Mouse (Mus musculus) midbrain, embryonic 16.5 days (tissue): ENCODE measurements around the gene Pced1b. TPM values are rescaled to one million over a fixed set of nuclear protein-coding genes. Genes with fewer than 3 reads are reported as not detected.

ENCODE experiments used
- ATAC-seq: fragments of 200-750 bp; cut with Nextera tagmentation; 2 replicates; pipeline ENCODE4 v1.8.0; 2017; ENCODE audit warnings: moderate TSS enrichment
- H3K27ac ChIP-seq: fragments of 300-500 bp; sonication (generic); 2 replicates; pipeline ENCODE4 v1.5.1; 2014; ENCODE audit warnings: mild to moderate bottlenecking, low read length, mixed read lengths
- H3K27me3 ChIP-seq: fragments of 300-500 bp; sonication (generic); 2 replicates; pipeline ENCODE4 v1.6.1; 2014; ENCODE audit warnings: low read depth, low read length, mixed read lengths; ENCODE audit not compliant: control insufficient read depth, insufficient read depth
- H3K36me3 ChIP-seq: fragments of 300-500 bp; sonication (generic); 2 replicates; pipeline ENCODE4 v1.6.1; 2014; ENCODE audit warnings: mild to moderate bottlenecking, low read length, moderate library complexity, mixed read lengths; ENCODE audit not compliant: control insufficient read depth, insufficient read depth
- H3K4me1 ChIP-seq: fragments of 300-500 bp; sonication (generic); 2 replicates; pipeline ENCODE4 v1.6.1; 2014; ENCODE audit warnings: mild to moderate bottlenecking, low read length, mixed read lengths; ENCODE audit not compliant: control insufficient read depth, insufficient read depth
- H3K4me2 ChIP-seq: fragments of 300-500 bp; sonication (generic); 2 replicates; pipeline ENCODE4 v1.6.1; 2014; ENCODE audit warnings: mild to moderate bottlenecking, low read length, mixed read lengths
- H3K4me3 ChIP-seq: fragments of 300-500 bp; sonication (generic); 2 replicates; pipeline ENCODE4 v1.5.1; 2014; ENCODE audit warnings: low read depth, mild to moderate bottlenecking, low read length, moderate library complexity, mixed read lengths
- H3K9ac ChIP-seq: fragments of 300-500 bp; sonication (generic); 2 replicates; pipeline ENCODE4 v1.6.1; 2014; ENCODE audit warnings: low read depth, low read length, mixed read lengths
- H3K9me3 ChIP-seq: fragments of 300-500 bp; sonication (generic); replicated peaks from 2 replicates; pipeline ENCODE4 v1.6.1; 2014; ENCODE audit warnings: mild to moderate bottlenecking, low read length, mixed read lengths; ENCODE audit not compliant: control insufficient read depth, poor library complexity, severe bottlenecking
- WGBS: fragments of 180-500 bp; shearing (Covaris S2); extraction: QIAGEN DNeasy Blood & Tissue Kit; methylation state at CpG from one replicate; pipeline ENCODE4 v1.1.7; 2014; 5-methylcytosine and 5-hydroxymethylcytosine counted together
- polyA plus RNA-seq: library from polyadenylated mRNA; unstranded; fragments of >200 nt; fragmentation: Nextera tagmentation; extraction: Ambion mirVana; gene quantifications from 2 replicates; pipeline ENCODE4 v1.2.1, GENCODE M21; 2015

Gene Pced1b
- polyA plus RNA-seq, 1 experiment from 2014 or later, result 7.5 TPM

- Histone ChIP-seq H3K9me3 (no peaks in the 10 kb centered on the region), H3K9ac (no peak overlapping the region), H3K4me2 (no peak overlapping the region), H3K27ac (no peak overlapping the region), H3K36me3 (no peaks in the 10 kb centered on the region), H3K4me3 (no peak overlapping the region), H3K4me1 (no peaks in the 10 kb centered on the region), H3K27me3 (no peaks in the 10 kb centered on the region)
- no peak for ATAC-seq
- 94% methylated on average over 6 of the region's 6 CpGs for whole genome bisulfite sequencing
Observed at GRCm38 (mm10) chr15:97400866-97401265, 154.0 kb downstream of the Pced1b start.

DNA sequence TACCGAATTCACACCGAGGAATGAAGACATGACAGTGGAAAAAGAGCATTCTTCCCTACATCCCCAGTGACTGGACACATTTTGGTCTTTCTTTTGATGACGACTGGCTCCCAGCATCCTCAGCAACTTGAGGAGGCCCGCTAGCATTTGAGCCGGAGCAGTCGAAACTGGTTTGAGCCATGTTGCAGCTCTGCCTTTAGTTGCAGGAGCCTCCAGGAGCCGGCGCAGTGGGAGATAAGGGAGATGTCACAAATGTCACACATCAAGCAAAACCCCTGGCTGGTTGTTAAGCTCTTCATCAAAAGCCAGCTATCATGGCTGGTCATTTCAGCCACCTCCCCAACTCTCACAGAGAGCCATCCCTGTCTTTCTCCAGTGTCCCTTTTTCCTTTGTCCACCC is 157.6 kb downstream of the Pced1b start:
- no peak overlapping the region for H3K9ac ChIP-seq
- H3K27ac ChIP-seq, result no peak overlapping the region
- H3K4me1 ChIP-seq, result no peaks in the 10 kb centered on the region
- H3K36me3 ChIP-seq, result no peaks in the 10 kb centered on the region
- WGBS, result 85% methylated on average over 8 of the region's 8 CpGs
- no peaks in the 10 kb centered on the region for H3K9me3 ChIP-seq
- H3K4me2 ChIP-seq, result no peak overlapping the region
- no peaks in the 10 kb centered on the region for H3K27me3 ChIP-seq
- no peak overlapping the region for H3K4me3 ChIP-seq
- ATAC-seq, result no peak

DNA sequence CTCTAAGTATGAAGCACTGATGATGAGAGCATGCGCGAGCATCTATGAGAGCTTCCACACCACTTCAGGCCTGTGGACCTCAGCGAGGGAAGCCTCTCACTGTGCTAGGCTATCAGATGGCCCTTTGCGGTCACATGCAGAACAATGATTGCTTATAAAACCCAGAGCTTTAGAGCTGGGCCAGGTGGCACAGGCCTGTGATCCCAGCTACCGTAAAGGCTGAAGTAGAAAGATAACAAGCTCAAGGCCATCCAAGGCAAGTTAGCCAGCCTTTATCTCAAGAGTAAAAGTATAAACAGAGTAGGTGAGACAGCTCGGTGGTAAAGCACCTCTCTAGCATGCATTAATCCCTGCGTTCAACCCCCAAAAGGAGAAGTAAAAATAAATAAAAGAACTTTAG is 158.1 kb downstream of the Pced1b start:
- Histone ChIP-seq H3K36me3 (no peaks in the 10 kb centered on the region), H3K9ac (no peak overlapping the region), H3K4me3 (no peak overlapping the region), H3K9me3 (no peaks in the 10 kb centered on the region), H3K27me3 (no peaks in the 10 kb centered on the region), H3K27ac (no peak overlapping the region), H3K4me1 (no peaks in the 10 kb centered on the region), H3K4me2 (no peak overlapping the region)
- WGBS, result 93% methylated on average over 7 of the region's 7 CpGs
- no peak for ATAC-seq

GRCm38 (mm10) chr15:97406105-97406504 is 159.2 kb downstream of the Pced1b start:
- H3K4me2 ChIP-seq, result no peak overlapping the region
- no peak for ATAC-seq
- 84% methylated on average over 6 of the region's 6 CpGs for WGBS
- no peaks in the 10 kb centered on the region for H3K4me1 ChIP-seq
- no peaks in the 10 kb centered on the region for H3K36me3 ChIP-seq
- H3K27me3 ChIP-seq, result no peaks in the 10 kb centered on the region
- no peak overlapping the region for H3K27ac ChIP-seq
- no peak overlapping the region for H3K9ac ChIP-seq
- H3K9me3 ChIP-seq, result no peaks in the 10 kb centered on the region
- H3K4me3 ChIP-seq, result no peak overlapping the region

DNA sequence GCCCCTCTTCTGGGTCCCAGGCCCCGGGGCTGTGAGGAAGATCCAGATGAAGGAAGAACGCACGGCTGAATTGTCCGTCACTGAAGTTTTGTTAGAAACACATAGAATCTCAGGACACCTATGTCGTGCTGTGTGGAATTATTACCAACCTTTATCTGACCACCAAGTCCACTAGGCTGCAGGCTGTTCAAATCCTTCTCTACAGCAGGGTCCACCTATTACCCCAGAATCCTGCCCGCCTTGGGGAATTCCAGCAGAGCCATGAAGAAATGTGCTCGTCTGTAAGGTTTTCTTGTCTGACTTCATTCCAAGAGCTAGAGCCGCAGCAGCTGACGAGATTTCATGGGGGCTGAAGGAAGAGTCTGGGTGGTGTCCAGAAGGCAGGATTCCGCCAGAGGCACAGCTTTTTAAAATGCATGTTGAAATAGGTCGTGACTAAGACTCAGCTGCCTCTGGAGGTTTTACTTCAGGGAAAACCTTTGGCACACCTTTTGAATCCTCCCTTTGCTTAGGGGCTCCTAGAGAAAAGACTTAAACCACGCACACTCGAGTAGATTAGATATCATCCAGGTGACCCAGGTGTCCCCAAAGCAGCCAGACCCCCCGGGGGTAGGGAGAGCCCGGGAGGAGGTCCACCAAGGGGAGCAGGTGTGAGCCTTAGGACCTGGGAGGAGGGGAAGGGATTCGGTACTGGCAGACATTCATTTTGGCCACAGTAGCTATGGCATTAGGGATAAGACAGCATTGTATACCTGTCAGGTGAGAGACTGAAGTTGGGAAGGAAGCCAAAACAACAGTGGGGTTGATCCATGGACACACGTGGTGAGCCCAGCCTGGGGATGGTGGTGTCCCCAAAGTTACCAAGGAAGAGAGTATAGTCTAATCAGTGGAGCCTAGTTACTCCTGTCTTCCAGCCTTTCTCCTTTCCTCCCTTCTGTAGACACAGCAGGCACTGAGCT is 160.9 kb downstream of the Pced1b start:
- H3K4me1 ChIP-seq, result no peaks in the 10 kb centered on the region
- no peak overlapping the region for H3K4me2 ChIP-seq
- H3K9me3 ChIP-seq, result peaks cover under 1% of the 10 kb centered on the region; the same call in 1 of the 2 replicates
- no peak overlapping the region for H3K27ac ChIP-seq
- H3K36me3 ChIP-seq, result no peaks in the 10 kb centered on the region
- H3K27me3 ChIP-seq, result no peaks in the 10 kb centered on the region
- H3K9ac ChIP-seq, result no peak overlapping the region
- 66% methylated on average over 17 of the region's 17 CpGs for WGBS
- no peak overlapping the region for H3K4me3 ChIP-seq
- no peak for ATAC-seq

DNA sequence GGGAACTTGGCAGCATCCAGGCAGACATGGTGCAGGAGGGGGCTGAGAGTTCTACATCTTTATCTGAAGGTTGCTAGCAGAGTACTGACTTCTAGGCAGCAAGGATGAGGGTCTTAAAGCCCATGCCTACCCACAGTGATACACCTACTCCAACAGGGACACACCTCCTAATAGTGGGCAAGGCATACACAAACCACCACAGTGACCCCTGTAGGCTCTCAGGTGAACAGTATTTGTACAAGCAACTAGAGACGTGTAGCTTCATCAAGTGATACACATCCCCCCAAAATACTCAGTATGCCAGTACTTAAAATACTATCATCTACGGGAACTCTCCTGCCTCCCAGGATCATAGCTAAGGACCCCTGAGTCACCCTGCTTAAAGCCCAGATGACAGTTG is 164.2 kb downstream of the Pced1b start:
- H3K9me3 ChIP-seq, result peaks cover 4% of the 10 kb centered on the region; the same call in 1 of the 2 replicates
- no peaks in the 10 kb centered on the region for H3K4me1 ChIP-seq
- no peaks in the 10 kb centered on the region for H3K27me3 ChIP-seq
- no peak overlapping the region for H3K27ac ChIP-seq
- H3K4me3 ChIP-seq, result no peak overlapping the region
- no peak overlapping the region for H3K4me2 ChIP-seq
- ATAC-seq, result no peak
- H3K36me3 ChIP-seq, result no peaks in the 10 kb centered on the region
- H3K9ac ChIP-seq, result no peak overlapping the region
- WGBS, result 92% methylated on average over 2 of the region's 2 CpGs

- 91% methylated on average over 6 of the region's 6 CpGs for WGBS
Observed at GRCm38 (mm10) chr15:97411671-97412070, 164.8 kb downstream of the Pced1b start.

GRCm38 (mm10) chr15:97412308-97412707 is 165.4 kb downstream of the Pced1b start:
- no peak overlapping the region for H3K9ac ChIP-seq
- ATAC-seq, result no peak
- no peaks in the 10 kb centered on the region for H3K4me1 ChIP-seq

More at GRCm38 (mm10) chr15:97411671-97412070, 164.8 kb downstream of the Pced1b start:
- Histone ChIP-seq H3K9ac (no peak overlapping the region), H3K36me3 (no peaks in the 10 kb centered on the region), H3K27me3 (no peaks in the 10 kb centered on the region), H3K4me3 (no peak overlapping the region), H3K9me3 (peaks cover 4% of the 10 kb centered on the region; the same call in 1 of the 2 replicates), H3K4me1 (no peaks in the 10 kb centered on the region), H3K4me2 (no peak overlapping the region), H3K27ac (no peak overlapping the region)
- ATAC-seq, result no peak

GRCm38 (mm10) chr15:97412861-97413260 is 166.0 kb downstream of the Pced1b start:
- no peak for ATAC-seq
- Histone ChIP-seq H3K9me3 (peaks cover 4% of the 10 kb centered on the region; the same call in 1 of the 2 replicates), H3K36me3 (no peaks in the 10 kb centered on the region), H3K4me3 (no peak overlapping the region), H3K4me2 (no peak overlapping the region), H3K4me1 (no peaks in the 10 kb centered on the region), H3K9ac (no peak overlapping the region), H3K27ac (no peak overlapping the region), H3K27me3 (no peaks in the 10 kb centered on the region)
- 85% methylated on average over 7 of the region's 7 CpGs for WGBS

More at GRCm38 (mm10) chr15:97412308-97412707, 165.4 kb downstream of the Pced1b start:
- WGBS, result 91% methylated on average over 8 of the region's 8 CpGs
- Histone ChIP-seq H3K27ac (no peak overlapping the region), H3K4me3 (no peak overlapping the region), H3K9me3 (peaks cover 4% of the 10 kb centered on the region; the same call in 1 of the 2 replicates), H3K27me3 (no peaks in the 10 kb centered on the region), H3K4me2 (no peak overlapping the region), H3K36me3 (no peaks in the 10 kb centered on the region)
